18 mouse cellular contexts compared by ENCODE assay signal in the genomic region with DNA sequence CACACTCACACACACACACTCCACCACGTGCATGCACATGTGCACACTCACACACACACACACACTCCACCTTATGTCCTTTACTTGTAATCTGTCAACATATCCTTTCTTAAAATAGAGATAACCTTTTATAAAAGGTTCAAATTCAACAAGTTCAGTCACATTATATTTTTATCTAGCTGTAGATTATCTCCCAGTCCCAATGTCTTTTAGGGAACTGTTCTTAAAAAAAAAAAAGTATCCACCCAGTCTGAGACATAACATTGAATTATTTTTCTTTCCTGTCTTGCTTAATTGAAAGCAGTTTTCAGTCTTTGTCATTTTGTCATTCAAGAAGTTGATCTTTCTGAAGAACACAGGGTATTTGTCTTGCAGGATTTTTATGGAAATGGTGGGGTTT. TPM values are rescaled to one million over a fixed set of nuclear protein-coding genes. Genes with fewer than 3 reads are reported as not detected.
"Had no signal": no experiment of that assay in that cellular context is flagged by ENCODE, and none has a peak within 500 bp of the region (broad histone marks: within the 10 kb centered on the region; RNA-seq: fewer than 3 reads in every experiment).

No protein-coding gene starts in this region.

- H3K9ac ChIP-seq: neural tube, embryonic 13.5 days; neural tube, embryonic 15.5 days; stomach, embryonic 15.5 days had no signal

- H3K27ac ChIP-seq: neural tube, embryonic 13.5 days; neural tube, embryonic 15.5 days; stomach, embryonic 15.5 days; stomach, postnatal 0 days had no signal

- DNase-seq: retina, postnatal 1 day; right cerebral cortex, adult 18-20 months; right cerebral cortex, postnatal 14 days; right cerebral cortex, postnatal 25 days; right cerebral cortex, postnatal 4 days; spleen, adult 18-20 months; thymus, adult 18-20 months; thymus, adult 2 months; thymus, postnatal 14 days; thymus, postnatal 25 days; thymus, postnatal 36 days; thymus, postnatal 4 days had no signal

- H3K4me3 ChIP-seq: neural tube, embryonic 13.5 days; neural tube, embryonic 15.5 days; stomach, embryonic 15.5 days had no signal

- H3K27me3 ChIP-seq: neural tube, embryonic 13.5 days; neural tube, embryonic 15.5 days; stomach, embryonic 15.5 days had no signal

- H3K4me1 ChIP-seq: neural tube, embryonic 13.5 days; stomach, embryonic 15.5 days had no signal

- H3K4me2 ChIP-seq: neural tube, embryonic 13.5 days; neural tube, embryonic 15.5 days; stomach, embryonic 15.5 days had no signal

- H3K9me3 ChIP-seq: neural tube, embryonic 13.5 days; neural tube, embryonic 15.5 days; stomach, embryonic 15.5 days had no signal

- H3K36me3 ChIP-seq: neural tube, embryonic 13.5 days; neural tube, embryonic 15.5 days; stomach, embryonic 15.5 days had no signal

RNA-seq across cellular contexts. Expression of a gene that starts 48.4 kb away (rescaled TPM):
- total RNA-seq: neutrophil, adult 5-6 weeks had no signal
- polyA plus RNA-seq: spleen, adult 2 months had no signal
